Mouse (Mus musculus): ENCODE results near the gene Gm28308.

- no peak for TF ChIP-seq GATA1 (IDR thresholded peaks at IDR 0.05; ENCODE audit: borderline replicate concordance, low read length)
- no peak for TF ChIP-seq FLI1 (IDR thresholded peaks at IDR 0.05; ENCODE audit: low read length)
Observed at GRCm38 (mm10) chr6:52242801-52243332, 29.7 kb upstream of the Gm28308 start.
